Mouse (Mus musculus): ENCODE results near the gene Zfp853.
A peak's percentile ranks its signal among the peaks of the same experiment; 100 is the strongest.

Gene Zfp853

GRCm38 (mm10) chr5:143289299-143289698, 4.1 kb downstream of the Zfp853 start:
- no peak for DNase-seq

GRCm38 (mm10) chr5:143288378-143288911, 5.0 kb downstream of the Zfp853 start:
- no peak for DNase-seq

- peak; percentile 45 to 69 for DNase-seq
Observed at GRCm38 (mm10) chr5:143287774-143288328, 5.6 kb downstream of the Zfp853 start.

GRCm38 (mm10) chr5:143284762-143285161, 8.7 kb downstream of the Zfp853 start:
- DNase-seq: no peak

GRCm38 (mm10) chr5:143279247-143279646, 14.2 kb downstream of the Zfp853 start:
- no peak for DNase-seq

- no peak for DNase-seq
Observed at GRCm38 (mm10) chr5:143275761-143276160, 17.7 kb downstream of the Zfp853 start.

- no peak for DNase-seq
Observed at GRCm38 (mm10) chr5:143272540-143273330, 20.7 kb downstream of the Zfp853 start.

GRCm38 (mm10) chr5:143272108-143272507, 21.3 kb downstream of the Zfp853 start:
- no peak for DNase-seq

GRCm38 (mm10) chr5:143271642-143272041, 21.8 kb downstream of the Zfp853 start:
- no peak for DNase-seq

- no peak for DNase-seq
Observed at GRCm38 (mm10) chr5:143270151-143270519, 23.3 kb downstream of the Zfp853 start.

GRCm38 (mm10) chr5:143269363-143270150, 23.9 kb downstream of the Zfp853 start, which contains the start of gene Zfp316:
TSS of gene Zfp316 (minus strand) at chr5:143270022.
- peak; percentile 73 to 89 for DNase-seq

- DNase-seq: no peak
Observed at GRCm38 (mm10) chr5:143268985-143269362, 24.4 kb downstream of the Zfp853 start.

GRCm38 (mm10) chr5:143266794-143267193, 26.6 kb downstream of the Zfp853 start:
- no peak for DNase-seq

- DNase-seq: no peak
Observed at GRCm38 (mm10) chr5:143265409-143265808, 28.0 kb downstream of the Zfp853 start.

GRCm38 (mm10) chr5:143264689-143265088, 28.7 kb downstream of the Zfp853 start:
- DNase-seq: peak; percentile 24 to 30

- DNase-seq: no peak
Observed at GRCm38 (mm10) chr5:143261636-143262035, 31.8 kb downstream of the Zfp853 start.

- no peak for DNase-seq
Observed at GRCm38 (mm10) chr5:143255802-143256201, 37.6 kb downstream of the Zfp853 start.

- DNase-seq: no peak
Observed at GRCm38 (mm10) chr5:143255131-143255519, 38.3 kb downstream of the Zfp853 start.

GRCm38 (mm10) chr5:143254487-143255130, 38.8 kb downstream of the Zfp853 start:
- DNase-seq: peak; percentile 48 to 65

GRCm38 (mm10) chr5:143253881-143254486, 39.4 kb downstream of the Zfp853 start:
- DNase-seq: peak in 1 of 2 experiments; percentile 58

- peak; percentile 67 to 80 for DNase-seq
Observed at GRCm38 (mm10) chr5:143253186-143253880, 40.1 kb downstream of the Zfp853 start.

- DNase-seq: no peak
Observed at GRCm38 (mm10) chr5:143252791-143253185, 40.6 kb downstream of the Zfp853 start.
